Mouse (Mus musculus) embryonic facial prominence, embryonic 14.5 days (tissue): ENCODE results near the gene Trappc5. TPM values are rescaled to one million over a fixed set of nuclear protein-coding genes. Genes with fewer than 3 reads are reported as not detected.

Experiments
- ATAC-seq: fragments of 200-750 bp; cut with Nextera tagmentation; 2 replicates; pipeline ENCODE4 v1.8.0; 2017; ENCODE audit warnings: low read depth, moderate number of reproducible peaks, moderate TSS enrichment
- DNase-seq: peaks from one replicate; pipeline ENCODE4 v3.0.0-alpha.2; 2015; ENCODE audit warnings: low spot score
- H3K27ac ChIP-seq: fragments of 300-500 bp; sonication (generic); replicated peaks from 2 replicates; pipeline ENCODE4 v1.5.1; 2014; ENCODE audit warnings: low read depth, mild to moderate bottlenecking, low read length, moderate library complexity
- H3K27me3 ChIP-seq: fragments of 300-500 bp; sonication (generic); replicated peaks from 2 replicates; pipeline ENCODE4 v1.6.1; 2014; ENCODE audit warnings: low read length; ENCODE audit not compliant: control insufficient read depth, insufficient read depth
- H3K36me3 ChIP-seq: fragments of 300-500 bp; sonication (generic); 2 replicates; pipeline ENCODE4 v1.6.1; 2014; ENCODE audit warnings: low read length, mixed read lengths; ENCODE audit not compliant: control insufficient read depth, insufficient read depth
- H3K4me1 ChIP-seq: fragments of 300-500 bp; sonication (generic); 2 replicates; pipeline ENCODE4 v1.6.1; 2014; ENCODE audit warnings: antibody characterized with exemption, low read length; ENCODE audit not compliant: control insufficient read depth, insufficient read depth
- H3K4me2 ChIP-seq: fragments of 300-500 bp; sonication (generic); 2 replicates; pipeline ENCODE4 v1.6.1; 2014; ENCODE audit warnings: low read depth, mild to moderate bottlenecking, low read length, moderate library complexity, mixed read lengths
- H3K4me3 ChIP-seq: fragments of 300-500 bp; sonication (generic); 2 replicates; pipeline ENCODE4 v1.5.1; 2014; ENCODE audit warnings: low read depth, mild to moderate bottlenecking, low read length
- H3K9ac ChIP-seq: fragments of 300-500 bp; sonication (generic); 2 replicates; pipeline ENCODE4 v1.6.1; 2014; ENCODE audit warnings: low read depth, mild to moderate bottlenecking, low read length, moderate library complexity, mixed read lengths
- H3K9me3 ChIP-seq: fragments of 300-500 bp; sonication (generic); 2 replicates; pipeline ENCODE4 v1.6.1; 2016; ENCODE audit warnings: low read length; ENCODE audit not compliant: control insufficient read depth
- WGBS: fragments of 180-500 bp; shearing (Covaris S2); extraction: QIAGEN DNeasy Blood & Tissue Kit; methylation state at CpG from one replicate; pipeline ENCODE4 v1.1.7; 2014; 5-methylcytosine and 5-hydroxymethylcytosine counted together
- polyA plus RNA-seq: library from polyadenylated mRNA; unstranded; fragments of >200 nt; fragmentation: Nextera tagmentation; extraction: Ambion mirVana; gene quantifications from 2 replicates; pipeline ENCODE4 v1.2.1, GENCODE M21; 2014

Trappc5 gene
- polyA plus RNA-seq, 1 experiment from 2014 or later: 29.0 TPM

GRCm38 (mm10) chr8:3648268-3648667, 27.8 kb upstream of the Trappc5 start:
- Histone ChIP-seq H3K4me1 (no peaks in the 10 kb centered on the region), H3K27me3 (no peaks in the 10 kb centered on the region), H3K4me2 (no peak overlapping the region), H3K4me3 (no peak overlapping the region), H3K9me3 (no peaks in the 10 kb centered on the region), H3K9ac (no peak overlapping the region), H3K36me3 (no peaks in the 10 kb centered on the region), H3K27ac (no peak overlapping the region)
- ATAC-seq: no peak
- WGBS: 97% methylated on average over 1 of the region's 2 CpGs
- no peak for DNase-seq

GRCm38 (mm10) chr8:3648990-3649389, 27.1 kb upstream of the Trappc5 start:
- Histone ChIP-seq H3K27me3 (no peaks in the 10 kb centered on the region), H3K4me2 (peak overlapping the region; percentile 7; the same call in 1 of the 2 replicates), H3K9ac (no peak overlapping the region), H3K4me1 (no peaks in the 10 kb centered on the region), H3K9me3 (no peaks in the 10 kb centered on the region), H3K36me3 (no peaks in the 10 kb centered on the region), H3K4me3 (no peak overlapping the region), H3K27ac (no peak overlapping the region)
- WGBS: 45% methylated on average over 1 of the region's 1 CpGs
- no peak; the same call in 1 of the 2 replicates for ATAC-seq
- DNase-seq: peak; percentile 30

GRCm38 (mm10) chr8:3652845-3653244, 23.3 kb upstream of the Trappc5 start:
- no peak overlapping the region for H3K9ac ChIP-seq
- H3K4me1 ChIP-seq: no peaks in the 10 kb centered on the region
- WGBS: 69% methylated on average over 3 of the region's 3 CpGs
- H3K36me3 ChIP-seq: no peaks in the 10 kb centered on the region
- no peaks in the 10 kb centered on the region for H3K27me3 ChIP-seq
- H3K4me2 ChIP-seq: no peak overlapping the region
- no peak overlapping the region for H3K4me3 ChIP-seq
- DNase-seq: no peak
- H3K9me3 ChIP-seq: no peaks in the 10 kb centered on the region
- H3K27ac ChIP-seq: no peak overlapping the region
- no peak for ATAC-seq

DNA sequence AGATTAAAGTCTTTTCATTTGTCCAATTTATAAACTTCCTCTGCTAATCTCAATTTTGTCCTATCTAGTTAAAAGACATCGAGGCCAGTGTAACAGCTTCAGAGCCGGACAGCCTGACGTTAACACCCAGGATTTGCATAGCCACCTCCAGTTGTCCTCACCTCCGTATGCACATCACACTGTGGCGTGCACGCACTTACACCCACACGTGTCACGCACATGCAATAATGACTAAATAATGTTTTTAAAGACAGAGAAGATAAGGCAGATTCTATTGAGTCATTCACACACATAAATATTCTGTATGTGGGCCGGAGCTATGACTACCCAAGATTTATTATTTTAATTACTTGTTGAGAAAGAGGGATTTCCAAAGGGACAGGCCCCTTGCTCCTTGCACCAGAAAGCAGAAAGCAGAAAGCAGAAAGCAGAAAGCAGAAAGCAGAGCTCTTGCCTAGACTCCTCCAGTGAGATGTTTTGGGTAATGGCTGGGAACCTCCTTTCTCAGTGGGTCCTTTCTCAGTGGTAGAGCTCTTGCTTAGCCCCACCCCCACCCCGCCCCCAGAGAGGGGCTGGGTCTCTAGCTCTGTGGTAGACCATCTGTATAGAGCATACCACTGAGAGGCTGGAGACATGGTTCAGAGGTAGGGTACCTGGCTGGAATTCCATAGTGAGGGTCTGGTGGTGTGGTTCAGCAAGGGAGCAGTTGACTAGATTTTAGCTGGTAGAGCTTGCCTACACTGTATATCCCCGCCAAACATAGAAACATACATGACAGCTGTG, 21.2 kb upstream of the Trappc5 start:
- Histone ChIP-seq H3K4me3 (no peak overlapping the region), H3K9me3 (no peaks in the 10 kb centered on the region), H3K27ac (no peak overlapping the region), H3K4me1 (no peaks in the 10 kb centered on the region), H3K9ac (no peak overlapping the region), H3K4me2 (no peak overlapping the region), H3K27me3 (no peaks in the 10 kb centered on the region), H3K36me3 (no peaks in the 10 kb centered on the region)
- ATAC-seq (no peak), DNase-seq (no peak)
- WGBS: 64% methylated on average over 11 of the region's 11 CpGs

GRCm38 (mm10) chr8:3655526-3655925, 20.6 kb upstream of the Trappc5 start, which contains the start of gene Retn:
Gene Retn, plus strand, starts transcription at chr8:3655770.
- Histone ChIP-seq H3K9me3 (no peaks in the 10 kb centered on the region), H3K4me1 (no peaks in the 10 kb centered on the region), H3K4me2 (no peak within 1 kb of the TSS), H3K4me3 (no peak within 1 kb of the TSS), H3K36me3 (no peaks in the 10 kb centered on the region), H3K9ac (no peak within 1 kb of the TSS), H3K27ac (no peak within 1 kb of the TSS), H3K27me3 (no peaks in the 10 kb centered on the region)
- no peak for DNase-seq
- 78% methylated on average over 2 of the region's 3 CpGs for WGBS
- ATAC-seq: no peak

DNA sequence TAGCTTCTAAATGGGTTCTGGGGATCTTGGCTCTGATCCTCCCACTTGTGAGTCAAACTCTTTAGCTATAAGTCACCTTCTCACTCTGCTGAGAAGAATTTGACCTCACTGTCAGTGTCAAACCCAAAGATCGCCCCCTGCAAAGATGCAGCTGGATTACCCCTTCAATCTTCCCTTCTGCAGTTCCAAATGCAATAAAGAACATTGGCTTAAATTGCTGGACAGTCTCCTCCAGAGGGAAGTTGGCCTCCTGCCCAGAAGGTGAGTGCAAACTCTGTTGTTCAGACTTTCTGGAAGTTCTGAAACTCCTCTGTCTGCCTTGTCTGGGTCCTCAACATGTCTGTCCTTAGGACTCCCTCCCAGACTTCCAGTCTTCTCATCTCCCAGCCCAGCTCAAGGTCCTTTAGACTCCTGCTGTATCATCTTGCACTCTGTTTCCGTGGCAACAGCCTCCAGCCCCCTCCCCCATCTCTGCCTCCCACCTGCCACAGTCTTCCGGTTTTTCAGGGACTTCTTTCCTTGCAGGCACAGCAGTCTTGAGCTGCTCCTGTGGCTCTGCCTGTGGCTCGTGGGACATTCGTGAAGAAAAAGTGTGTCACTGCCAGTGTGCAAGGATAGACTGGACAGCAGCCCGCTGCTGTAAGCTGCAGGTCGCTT, 19.2 kb upstream of the Trappc5 start:
- Histone ChIP-seq H3K27me3 (no peaks in the 10 kb centered on the region), H3K4me3 (no peak overlapping the region), H3K36me3 (no peaks in the 10 kb centered on the region), H3K4me1 (no peaks in the 10 kb centered on the region), H3K9me3 (no peaks in the 10 kb centered on the region), H3K9ac (no peak overlapping the region), H3K4me2 (no peak overlapping the region), H3K27ac (no peak overlapping the region)
- ATAC-seq: no peak
- 18% methylated on average over 7 of the region's 7 CpGs for WGBS
- DNase-seq: peak; percentile 17

- Histone ChIP-seq H3K4me3 (no peak overlapping the region), H3K9me3 (no peaks in the 10 kb centered on the region), H3K4me2 (no peak overlapping the region), H3K9ac (no peak overlapping the region), H3K4me1 (no peaks in the 10 kb centered on the region), H3K27ac (no peak overlapping the region), H3K36me3 (no peaks in the 10 kb centered on the region), H3K27me3 (no peaks in the 10 kb centered on the region)
- WGBS: 72% methylated on average over 8 of the region's 8 CpGs
- no peak for DNase-seq
- no peak for ATAC-seq
These were observed 15.2 kb upstream of the Trappc5 start for GRCm38 (mm10) chr8:3660889-3661288.

GRCm38 (mm10) chr8:3664405-3664804, 11.7 kb upstream of the Trappc5 start:
- ATAC-seq (no peak), DNase-seq (no peak)
- H3K4me2 ChIP-seq: no peak overlapping the region
- no peaks in the 10 kb centered on the region for H3K27me3 ChIP-seq
- no peak overlapping the region for H3K27ac ChIP-seq
- WGBS: 51% methylated on average over 5 of the region's 5 CpGs
- no peak overlapping the region for H3K9ac ChIP-seq
- no peaks in the 10 kb centered on the region for H3K9me3 ChIP-seq
- no peaks in the 10 kb centered on the region for H3K36me3 ChIP-seq
- no peaks in the 10 kb centered on the region for H3K4me1 ChIP-seq
- H3K4me3 ChIP-seq: no peak overlapping the region
